Mouse (Mus musculus): ENCODE measurements around the gene Clcnkb. TPM values are rescaled to one million over a fixed set of nuclear protein-coding genes. Genes with fewer than 3 reads are reported as not detected.

Gene Clcnkb
- polyA plus RNA-seq, 1 experiment = not detected

- Histone ChIP-seq H3K4me1 (ENCODE audit: control insufficient read depth, insufficient read depth, insufficient read length, low read length) (no peaks in the 10 kb centered on the region; the same call in 1 of the 2 replicates), H3K27ac (replicated peaks; ENCODE audit: low read depth, low read length) (peak overlapping the region; percentile 23; the same call in 1 of the 2 replicates), H3K4me3 (ENCODE audit: insufficient read depth, low read depth, low read length) (peak overlapping the region; percentile 51)
Observed at GRCm38 (mm10) chr4:141425484-141426479, 10.0 kb upstream of the Clcnkb start.

GRCm38 (mm10) chr4:141423691-141424431, 8.0 kb upstream of the Clcnkb start:
- Histone ChIP-seq H3K27ac (replicated peaks; ENCODE audit: low read depth, low read length) (no peak overlapping the region), H3K4me1 (ENCODE audit: control insufficient read depth, insufficient read depth, insufficient read length, low read length) (no peaks in the 10 kb centered on the region; the same call in 1 of the 2 replicates), H3K4me3 (ENCODE audit: insufficient read depth, low read depth, low read length) (no peak overlapping the region)

- Histone ChIP-seq H3K4me1 (ENCODE audit: control insufficient read depth, insufficient read depth, insufficient read length, low read length) (no peaks in the 10 kb centered on the region; the same call in 1 of the 2 replicates), H3K4me3 (ENCODE audit: insufficient read depth, low read depth, low read length) (no peak overlapping the region), H3K27ac (replicated peaks; ENCODE audit: low read depth, low read length) (no peak overlapping the region)
Observed at GRCm38 (mm10) chr4:141423288-141423687, 7.5 kb upstream of the Clcnkb start.

GRCm38 (mm10) chr4:141422841-141423240, 7.0 kb upstream of the Clcnkb start:
- H3K27ac ChIP-seq (replicated peaks; ENCODE audit: low read depth, low read length) = no peak overlapping the region
- no peaks in the 10 kb centered on the region; the same call in 1 of the 2 replicates for H3K4me1 ChIP-seq (ENCODE audit: control insufficient read depth, insufficient read depth, insufficient read length, low read length)
- H3K4me3 ChIP-seq (ENCODE audit: insufficient read depth, low read depth, low read length) = no peak overlapping the region

- no peaks in the 10 kb centered on the region; the same call in 1 of the 2 replicates for H3K4me1 ChIP-seq (ENCODE audit: control insufficient read depth, insufficient read depth, insufficient read length, low read length)
- H3K27ac ChIP-seq (replicated peaks; ENCODE audit: low read depth, low read length) = no peak overlapping the region; the same call in 1 of the 2 replicates
- H3K4me3 ChIP-seq (ENCODE audit: insufficient read depth, low read depth, low read length) = no peak overlapping the region
Observed at GRCm38 (mm10) chr4:141421423-141421822, 5.6 kb upstream of the Clcnkb start.

- Histone ChIP-seq H3K4me1 (ENCODE audit: control insufficient read depth, insufficient read depth, insufficient read length, low read length) (no peaks in the 10 kb centered on the region; the same call in 1 of the 2 replicates), H3K4me3 (ENCODE audit: insufficient read depth, low read depth, low read length) (no peak overlapping the region), H3K27ac (replicated peaks; ENCODE audit: low read depth, low read length) (no peak overlapping the region)
Observed at GRCm38 (mm10) chr4:141420886-141421285, 5.1 kb upstream of the Clcnkb start.

- no peaks in the 10 kb centered on the region for H3K4me1 ChIP-seq (ENCODE audit: control insufficient read depth, insufficient read depth, insufficient read length, low read length)
- no peak within 1 kb of the TSS for H3K4me3 ChIP-seq (ENCODE audit: insufficient read depth, low read depth, low read length)
- H3K27ac ChIP-seq (replicated peaks; ENCODE audit: low read depth, low read length) = no peak within 1 kb of the TSS; the same call in 1 of the 2 replicates
Observed at GRCm38 (mm10) chr4:141420192-141420829, 4.5 kb upstream of the Clcnkb start, which contains the start of gene Hspb7. Gene Hspb7, plus strand, starts transcription at chr4:141420779.

- H3K4me3 ChIP-seq (ENCODE audit: insufficient read depth, low read depth, low read length) = no peak overlapping the region
- no peak overlapping the region for H3K27ac ChIP-seq (replicated peaks; ENCODE audit: low read depth, low read length)
- no peaks in the 10 kb centered on the region for H3K4me1 ChIP-seq (ENCODE audit: control insufficient read depth, insufficient read depth, insufficient read length, low read length)
Observed at GRCm38 (mm10) chr4:141419398-141420191, 3.8 kb upstream of the Clcnkb start.

GRCm38 (mm10) chr4:141411430-141411992, 4.3 kb downstream of the Clcnkb start:
- H3K4me1 ChIP-seq (ENCODE audit: control insufficient read depth, insufficient read depth, insufficient read length, low read length) = no peaks in the 10 kb centered on the region
- H3K27ac ChIP-seq (replicated peaks; ENCODE audit: low read depth, low read length) = no peak overlapping the region
- H3K4me3 ChIP-seq (ENCODE audit: insufficient read depth, low read depth, low read length) = no peak overlapping the region

- Histone ChIP-seq H3K4me3 (ENCODE audit: insufficient read depth, low read depth, low read length) (no peak overlapping the region), H3K4me1 (ENCODE audit: control insufficient read depth, insufficient read depth, insufficient read length, low read length) (no peaks in the 10 kb centered on the region), H3K27ac (replicated peaks; ENCODE audit: low read depth, low read length) (no peak overlapping the region)
Observed at GRCm38 (mm10) chr4:141408577-141408976, 7.2 kb downstream of the Clcnkb start.

GRCm38 (mm10) chr4:141406516-141407299, 9.1 kb downstream of the Clcnkb start:
- H3K4me1 ChIP-seq (ENCODE audit: control insufficient read depth, insufficient read depth, insufficient read length, low read length) = no peaks in the 10 kb centered on the region
- H3K4me3 ChIP-seq (ENCODE audit: insufficient read depth, low read depth, low read length) = no peak overlapping the region
- H3K27ac ChIP-seq (replicated peaks; ENCODE audit: low read depth, low read length) = no peak overlapping the region

- Histone ChIP-seq H3K4me3 (ENCODE audit: insufficient read depth, low read depth, low read length) (no peak overlapping the region), H3K27ac (replicated peaks; ENCODE audit: low read depth, low read length) (no peak overlapping the region), H3K4me1 (ENCODE audit: control insufficient read depth, insufficient read depth, insufficient read length, low read length) (no peaks in the 10 kb centered on the region)
Observed at GRCm38 (mm10) chr4:141405314-141405622, 10.5 kb downstream of the Clcnkb start.

- H3K4me3 ChIP-seq (ENCODE audit: insufficient read depth, low read depth, low read length) = no peak overlapping the region
- H3K4me1 ChIP-seq (ENCODE audit: control insufficient read depth, insufficient read depth, insufficient read length, low read length) = no peaks in the 10 kb centered on the region
- H3K27ac ChIP-seq (replicated peaks; ENCODE audit: low read depth, low read length) = no peak overlapping the region
Observed at GRCm38 (mm10) chr4:141404518-141405313, 11.1 kb downstream of the Clcnkb start.
